Mouse (Mus musculus) thymus, postnatal 10 days (tissue): ENCODE measurements around the gene AL607142.1.

ENCODE experiments used
- DNase-seq, 2 experiments: peaks; one replicate each; pipeline ENCODE4 v3.0.0; 2021; ENCODE audit warnings: low spot score in 2 of 2

Gene AL607142.1

DNA sequence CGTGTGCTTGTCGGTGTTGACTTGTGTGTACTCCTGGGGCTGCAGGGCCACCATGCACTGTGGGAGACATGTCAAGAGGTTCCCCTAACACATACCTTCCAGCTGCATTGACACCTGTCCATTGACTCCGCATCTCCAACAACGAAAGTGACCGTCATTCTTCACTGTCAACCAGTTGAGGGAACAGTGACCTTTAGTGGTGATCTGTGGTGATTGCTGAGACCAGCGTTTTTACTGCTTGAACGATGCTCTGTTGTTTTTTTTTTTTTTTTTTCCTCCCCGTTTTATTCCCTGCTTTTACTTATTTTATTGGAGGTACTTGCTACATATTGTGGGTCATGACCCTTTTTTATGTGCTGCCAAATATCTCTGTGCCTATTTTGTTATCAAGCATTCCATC lies 7.3 kb upstream of the AL607142.1 start:
- DNase-seq = no peak

DNA sequence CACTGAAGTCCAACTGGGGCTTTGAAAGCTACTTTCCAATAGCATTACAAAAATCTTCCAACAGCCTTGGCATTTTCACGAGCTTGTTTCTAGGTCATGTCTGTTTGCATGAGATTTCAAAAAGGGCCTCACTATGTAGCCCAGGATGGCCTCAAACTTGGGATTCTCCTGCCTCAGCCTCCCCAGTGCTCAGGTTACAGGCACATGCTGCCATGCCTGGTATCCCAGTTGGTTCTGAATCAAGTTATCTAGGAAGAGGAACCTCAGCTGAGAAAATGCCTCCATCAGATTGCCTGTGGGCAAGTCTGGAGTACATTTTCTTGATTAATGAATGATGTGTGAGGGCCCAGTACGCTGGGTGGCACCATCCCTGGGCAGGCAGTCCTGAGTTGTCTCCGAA lies 6.6 kb upstream of the AL607142.1 start:
- DNase-seq = no peak

DNA sequence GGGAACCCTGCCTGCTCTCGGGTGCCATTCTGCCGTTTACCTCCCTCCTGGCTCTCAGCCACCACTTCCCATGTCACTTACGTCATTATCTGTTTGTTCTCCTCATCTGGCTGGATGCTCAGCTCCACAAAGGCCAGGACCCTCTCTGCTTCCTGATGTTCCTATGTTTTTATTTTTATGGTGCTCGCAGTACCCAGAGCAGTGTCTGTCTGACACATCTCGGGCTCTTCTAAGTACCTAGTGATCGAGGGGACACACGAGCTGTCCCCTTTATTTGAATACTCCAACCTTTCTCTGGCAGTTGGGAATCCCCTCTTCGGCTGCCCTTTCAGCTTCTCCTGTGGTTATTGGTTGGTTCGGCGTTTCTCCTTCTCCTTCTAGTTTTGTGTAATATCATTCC lies 6.0 kb upstream of the AL607142.1 start:
- no peak for DNase-seq

DNA sequence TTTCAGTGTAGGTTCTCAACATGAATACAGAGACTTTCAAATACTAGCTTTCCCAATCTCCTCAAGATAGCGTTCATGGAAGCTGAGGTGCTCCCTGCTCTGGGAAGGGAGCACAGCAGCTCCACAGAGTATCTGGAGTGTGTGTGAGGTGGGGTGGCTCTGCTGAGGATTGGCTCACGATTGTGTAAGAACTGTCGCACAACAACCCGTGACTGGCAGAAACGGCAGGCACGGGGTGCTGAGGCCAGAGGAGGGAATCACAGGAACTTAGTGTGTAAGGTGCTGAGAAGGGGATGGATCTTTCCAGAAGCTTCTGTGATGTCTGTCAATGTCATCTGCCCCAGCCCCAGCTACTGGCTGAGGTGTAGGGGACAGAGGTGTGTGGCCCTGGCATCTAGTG lies 3.1 kb upstream of the AL607142.1 start:
- DNase-seq = no peak

DNA sequence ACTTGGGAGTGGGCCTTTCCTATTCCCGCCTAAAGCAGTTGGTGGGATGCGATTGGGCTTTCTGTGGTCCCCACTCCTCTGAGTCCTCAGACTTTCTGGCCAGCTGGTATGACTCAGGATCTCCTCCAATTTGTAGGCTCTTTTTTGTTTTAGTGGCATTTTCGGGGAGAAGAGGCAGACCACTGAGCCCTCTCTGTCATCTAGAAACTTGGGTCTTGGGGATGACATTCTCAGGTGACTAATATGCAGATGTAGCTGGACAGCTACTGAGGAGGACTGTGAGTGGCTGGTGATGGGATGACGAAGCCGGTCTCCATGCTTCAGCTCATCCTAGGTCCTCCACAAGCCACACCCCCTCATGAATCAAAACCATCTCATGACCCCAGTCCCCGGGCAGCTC lies 2.6 kb upstream of the AL607142.1 start:
- no peak for DNase-seq

DNA sequence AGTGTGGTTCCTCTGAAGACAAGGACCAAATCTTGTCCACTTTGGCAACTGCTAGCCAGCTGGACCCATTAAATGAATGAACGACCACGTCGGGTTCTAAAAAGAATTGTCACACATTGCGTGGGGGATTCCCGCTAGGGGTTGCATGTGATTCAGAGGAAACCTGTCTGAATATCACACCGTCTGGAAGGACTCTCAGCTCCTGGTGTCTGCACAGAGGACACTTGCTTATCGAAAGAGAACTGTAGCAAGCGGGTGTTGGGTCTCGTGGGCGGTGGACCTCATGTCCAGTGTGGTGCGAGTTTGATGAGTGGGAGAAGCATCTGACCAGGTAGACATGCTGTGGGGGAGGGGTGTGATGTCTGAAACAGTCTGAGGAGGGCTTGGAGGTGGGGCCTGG lies 2.0 kb upstream of the AL607142.1 start:
- no peak for DNase-seq

DNA sequence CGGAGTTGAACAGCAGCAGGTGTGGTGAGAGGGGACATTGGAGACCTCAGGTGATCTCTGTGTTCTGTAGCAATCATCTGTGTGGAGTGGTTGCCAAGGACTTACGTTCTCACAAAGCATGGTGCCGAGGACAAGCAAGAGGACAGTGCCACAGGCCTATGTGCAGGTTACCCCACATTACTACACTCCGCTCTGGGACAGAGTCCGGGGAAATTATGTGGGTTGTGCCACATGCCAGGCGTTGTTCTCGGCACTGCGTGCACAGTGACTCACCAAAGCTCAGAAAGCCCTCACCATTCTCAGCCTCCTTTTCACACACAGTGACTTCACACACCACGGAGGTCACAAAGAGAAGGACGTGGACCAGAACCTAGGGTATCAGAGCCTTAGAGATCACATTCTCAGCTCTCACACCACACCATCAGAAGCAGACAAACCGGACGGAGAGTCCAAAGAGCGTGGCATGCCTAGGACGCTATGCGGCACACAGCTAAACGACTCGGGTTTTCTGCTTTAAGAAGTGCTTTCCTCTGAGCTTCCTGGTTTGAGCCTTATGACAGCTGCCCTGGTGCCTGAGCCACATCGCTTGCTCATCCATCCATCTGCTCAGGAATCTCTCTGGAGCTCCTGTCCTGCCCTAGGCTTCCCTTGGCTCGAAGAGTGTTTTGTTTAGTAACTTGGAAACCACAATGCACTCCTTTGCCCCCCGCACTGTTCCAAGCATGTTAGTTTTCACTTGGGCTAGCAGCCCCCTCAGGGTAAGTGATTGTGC lies 1.3 kb upstream of the AL607142.1 start:
- DNase-seq = no peak

DNA sequence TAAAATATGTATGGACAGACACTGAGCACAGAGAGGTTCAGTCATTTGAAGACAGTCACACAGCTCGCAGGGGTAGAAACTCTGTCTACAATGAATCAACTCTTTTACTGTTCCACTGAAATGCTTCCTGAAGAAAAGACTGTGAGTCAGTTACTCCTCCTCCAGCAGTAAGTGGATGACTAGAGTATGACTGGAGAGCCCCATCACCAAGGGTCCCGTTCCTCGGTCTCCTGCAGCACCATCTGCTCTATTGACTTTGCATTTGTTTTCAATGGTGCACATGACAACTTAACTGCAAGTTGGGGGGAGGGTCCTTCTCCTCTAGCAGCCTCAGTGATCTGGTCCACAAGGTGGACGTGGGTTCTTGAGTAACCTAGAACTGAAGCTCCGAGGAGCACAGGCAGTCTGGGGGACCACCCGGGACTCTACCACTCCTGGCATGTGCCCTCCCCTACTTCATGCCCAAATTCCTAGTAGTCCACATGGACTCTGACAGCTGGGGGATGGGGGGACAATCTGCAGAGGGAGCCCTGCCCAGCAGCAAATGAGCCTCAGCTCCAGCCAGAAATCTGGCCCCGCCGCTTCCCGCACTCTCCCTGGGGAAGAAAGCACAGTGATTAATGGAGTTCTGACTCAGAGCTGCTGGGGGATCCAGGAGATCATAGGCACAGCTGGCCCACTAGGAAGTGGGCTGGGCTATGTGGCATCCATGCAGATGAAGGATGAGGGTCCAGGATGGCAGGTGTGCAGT lies 2.2 kb downstream of the AL607142.1 start:
- DNase-seq = no peak

DNA sequence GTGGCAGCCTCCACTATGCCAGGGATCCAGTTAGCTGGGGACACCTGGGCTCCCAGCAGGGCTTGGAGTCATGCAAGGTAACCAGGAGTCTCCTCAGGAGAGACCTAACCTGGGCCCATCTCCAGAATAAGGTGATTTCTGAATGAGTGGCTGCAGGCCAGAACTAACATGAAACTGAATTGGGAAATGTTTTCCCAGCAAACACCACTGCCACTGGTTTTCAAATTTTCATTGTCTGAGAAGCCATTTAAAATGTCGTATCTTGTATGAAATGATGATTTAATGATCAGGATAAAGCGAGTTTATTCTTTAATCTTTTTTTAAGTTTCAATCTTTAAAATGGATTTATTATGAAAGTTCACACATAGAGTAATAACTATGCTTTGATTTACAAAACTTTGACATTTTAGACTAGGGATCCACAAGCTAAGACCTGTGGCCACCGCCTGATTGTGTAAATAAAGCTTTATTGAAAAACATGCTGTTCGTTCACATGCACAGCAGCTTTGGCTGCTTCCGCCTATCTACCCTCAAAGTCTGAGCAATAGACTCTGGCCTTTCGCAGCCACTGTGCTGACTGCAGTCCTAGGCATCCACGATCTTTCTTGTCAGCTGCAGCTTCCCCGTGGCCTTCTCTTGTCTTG lies 2.9 kb downstream of the AL607142.1 start:
- no peak for DNase-seq

DNA sequence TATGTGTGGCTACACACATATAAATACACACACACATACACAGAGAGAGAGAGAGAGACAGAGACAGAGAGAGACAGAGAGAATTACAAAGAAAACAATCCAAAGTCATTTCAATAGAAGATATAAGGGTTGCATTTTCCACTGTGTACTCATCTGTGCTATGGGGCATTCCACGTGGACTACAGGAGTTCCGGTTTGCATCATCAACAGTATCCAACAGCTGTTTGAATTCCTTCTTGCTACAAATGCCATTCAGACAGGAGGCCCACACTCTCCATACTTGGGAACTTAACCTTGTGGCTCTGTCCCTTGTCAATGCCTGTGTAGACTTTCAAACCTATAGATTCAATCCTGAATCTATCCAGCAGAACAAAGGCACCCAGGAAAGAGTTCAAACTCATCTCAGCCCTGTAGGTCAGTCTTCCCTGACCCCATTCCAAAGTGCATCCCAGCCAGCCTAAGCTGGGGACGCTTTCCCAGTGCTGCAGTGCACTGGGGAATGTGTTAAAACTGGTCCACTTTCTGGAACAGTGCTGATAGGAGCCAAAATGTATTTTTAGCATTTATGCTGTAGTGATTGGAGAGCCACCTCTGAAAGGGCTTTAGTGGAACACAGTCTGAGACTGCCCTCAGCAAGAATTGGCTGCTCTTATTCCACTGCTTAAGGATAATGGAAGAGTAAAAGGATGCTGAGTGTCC lies 4.2 kb downstream of the AL607142.1 start:
- DNase-seq = no peak

DNA sequence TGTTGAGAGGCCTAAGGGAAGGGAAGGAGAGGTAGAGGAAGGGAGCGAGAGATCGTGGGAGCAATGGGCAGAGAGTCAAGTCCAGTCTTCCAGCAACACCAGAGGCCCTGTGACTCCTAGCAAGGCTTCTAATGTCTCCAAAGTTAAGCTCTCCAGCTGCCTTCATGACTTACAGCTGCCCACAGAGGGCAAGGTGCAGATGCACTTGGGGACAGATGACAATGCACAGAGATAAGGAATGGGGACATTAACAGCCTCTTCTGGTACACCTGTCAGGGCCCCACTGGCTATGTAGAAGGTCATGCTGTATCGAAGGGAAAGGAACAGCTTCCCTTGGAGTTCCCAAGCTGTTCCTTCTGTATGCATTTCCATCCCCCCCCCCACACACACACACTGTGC lies 4.8 kb downstream of the AL607142.1 start:
- no peak for DNase-seq

DNA sequence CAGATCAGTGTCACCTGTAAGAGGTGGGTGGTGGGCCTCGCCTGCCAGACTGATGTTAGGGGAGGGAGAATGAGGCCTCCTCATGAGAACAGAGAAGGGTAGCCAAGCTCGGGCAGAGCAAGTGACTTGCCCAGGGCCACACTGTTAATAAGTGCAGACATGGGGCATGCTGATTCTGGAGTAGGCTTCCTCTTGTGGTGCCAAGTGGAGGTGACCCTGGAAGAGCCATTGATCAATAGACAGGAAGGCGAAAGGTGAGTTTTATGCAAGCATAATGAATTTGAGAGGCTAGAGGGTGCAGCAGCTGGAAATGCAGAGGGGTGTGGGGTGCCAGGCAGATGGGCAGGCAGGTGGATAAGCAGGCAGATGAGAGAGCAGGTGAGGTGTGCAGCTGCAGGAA lies 6.6 kb downstream of the AL607142.1 start:
- no peak for DNase-seq

DNA sequence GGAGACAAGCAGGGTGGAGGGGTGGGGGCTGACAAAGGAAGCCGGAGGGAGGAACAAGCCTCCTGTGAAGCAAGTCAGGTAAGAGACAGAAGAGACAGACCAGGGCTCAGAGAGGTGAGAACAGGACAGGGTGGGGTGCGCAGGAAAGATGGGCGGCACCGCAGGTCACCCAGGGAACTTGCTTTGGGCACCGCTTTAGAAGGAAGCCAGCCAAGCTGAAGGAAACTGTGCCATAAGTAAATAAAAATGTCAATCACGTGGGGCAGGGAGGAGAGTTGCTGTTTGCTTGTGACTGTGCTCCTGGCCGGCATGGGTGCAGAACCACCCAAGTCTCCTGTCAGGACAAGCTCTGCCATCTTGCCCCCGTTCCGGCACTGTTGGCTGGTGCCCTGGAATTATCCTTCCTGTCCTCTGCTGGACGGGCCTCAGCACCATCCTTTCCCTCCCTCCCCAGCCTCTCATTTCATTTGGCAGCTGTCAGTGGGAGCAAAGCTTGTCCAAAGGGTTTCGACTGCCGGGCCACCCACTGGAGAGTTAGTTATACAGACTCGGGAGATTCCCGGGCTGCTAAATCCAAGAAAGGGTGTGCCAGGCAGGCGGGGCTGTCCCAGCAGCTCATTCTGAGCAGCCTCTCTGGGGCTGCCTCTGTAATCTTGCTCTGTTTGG lies 7.2 kb downstream of the AL607142.1 start:
- DNase-seq = no peak

DNA sequence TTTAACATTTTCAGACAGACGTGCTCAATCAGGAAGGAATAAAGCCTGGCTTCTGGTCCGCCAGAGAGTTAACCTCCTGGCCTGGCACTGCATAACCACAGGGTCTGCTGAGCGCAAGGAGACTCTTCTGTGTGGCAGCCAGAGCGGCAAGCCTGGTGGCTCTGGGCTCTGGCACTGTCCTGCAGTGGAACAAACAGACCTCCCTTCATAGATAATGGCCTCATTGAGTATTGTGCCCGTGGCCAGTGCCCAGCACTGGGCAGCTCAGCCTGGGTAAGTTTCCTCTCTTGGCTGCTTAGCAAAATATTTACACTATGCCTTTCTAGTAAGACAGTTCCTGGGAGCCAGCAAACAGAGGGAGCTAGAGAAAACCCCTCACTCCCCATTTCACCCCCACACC lies 9.3 kb downstream of the AL607142.1 start:
- no peak for DNase-seq

DNA sequence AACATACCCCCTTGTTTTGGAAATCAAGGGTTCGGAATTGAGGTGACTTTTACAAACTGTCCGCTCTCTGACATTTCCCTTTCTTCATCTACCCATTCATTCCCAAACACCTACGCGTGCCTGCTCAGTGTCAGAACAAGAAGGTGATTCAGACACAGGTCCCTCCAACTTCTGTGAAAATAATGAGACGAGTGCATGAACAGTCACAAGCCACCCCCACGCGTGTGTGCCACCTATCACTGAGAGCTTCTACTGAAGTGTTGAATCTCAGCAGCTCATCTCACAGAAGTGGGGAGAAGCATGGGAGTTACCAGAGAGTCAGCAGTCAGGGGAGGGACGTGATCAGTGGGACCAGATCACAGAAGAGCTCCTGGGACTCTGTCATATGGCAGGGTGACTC lies 12.5 kb downstream of the AL607142.1 start:
- no peak for DNase-seq

DNA sequence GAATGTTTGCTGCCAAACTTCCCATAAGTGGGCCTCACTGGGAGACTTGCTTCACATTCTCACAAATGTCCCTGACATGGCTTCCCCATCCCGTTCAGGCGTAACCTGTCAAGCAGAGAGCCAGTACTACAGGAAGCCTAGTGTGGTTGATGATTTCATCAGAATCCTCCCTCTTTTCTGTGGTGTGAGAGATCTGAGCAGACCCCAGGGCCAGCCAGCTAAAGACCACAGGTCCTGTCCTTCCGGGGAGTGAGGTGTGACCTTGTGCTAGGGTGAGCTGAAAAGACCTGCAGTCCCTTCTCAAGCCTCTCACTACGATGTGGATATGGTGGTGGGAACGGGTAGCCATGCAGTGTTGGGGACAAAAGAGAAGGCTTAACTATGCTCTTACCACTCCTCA lies 17.7 kb downstream of the AL607142.1 start:
- no peak for DNase-seq

DNA sequence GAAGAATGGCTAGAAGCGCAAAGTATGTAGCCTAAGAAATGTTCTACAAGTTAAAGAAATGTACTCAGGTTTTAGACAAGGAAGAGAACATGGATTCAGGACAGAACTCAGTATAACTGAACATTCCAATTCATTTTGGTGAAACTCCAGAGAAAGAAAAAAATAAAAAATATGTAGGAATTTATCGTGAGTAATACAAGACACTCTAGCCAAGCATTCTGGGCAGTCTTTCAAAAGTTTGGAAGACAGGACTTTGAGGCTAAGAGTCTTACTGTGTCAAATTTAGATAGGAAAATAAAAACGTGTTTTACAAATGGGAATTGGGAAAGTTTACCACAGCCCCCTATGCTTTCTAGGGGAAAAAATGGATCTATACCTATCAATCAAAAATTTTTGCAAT lies 18.9 kb downstream of the AL607142.1 start:
- DNase-seq = no peak

DNA sequence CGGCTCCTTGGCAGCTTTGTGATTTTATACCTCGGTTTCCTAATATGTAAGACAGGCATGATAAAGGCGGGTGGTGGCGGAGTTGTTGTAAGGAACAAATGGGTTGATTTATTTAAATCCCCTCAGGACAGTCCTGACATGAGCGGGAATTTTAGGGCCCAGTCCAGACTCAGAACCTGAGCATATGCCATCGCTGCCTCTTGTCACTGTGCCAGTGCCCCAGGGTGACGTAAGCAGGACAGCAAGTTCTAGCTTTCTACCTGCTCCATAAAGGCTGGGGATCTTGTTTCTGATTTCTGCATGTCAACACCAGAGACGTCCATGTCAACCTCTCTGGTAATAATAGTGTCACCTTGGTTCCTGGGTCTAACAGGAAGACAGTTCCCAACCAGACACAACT lies 24.7 kb downstream of the AL607142.1 start:
- no peak for DNase-seq

DNA sequence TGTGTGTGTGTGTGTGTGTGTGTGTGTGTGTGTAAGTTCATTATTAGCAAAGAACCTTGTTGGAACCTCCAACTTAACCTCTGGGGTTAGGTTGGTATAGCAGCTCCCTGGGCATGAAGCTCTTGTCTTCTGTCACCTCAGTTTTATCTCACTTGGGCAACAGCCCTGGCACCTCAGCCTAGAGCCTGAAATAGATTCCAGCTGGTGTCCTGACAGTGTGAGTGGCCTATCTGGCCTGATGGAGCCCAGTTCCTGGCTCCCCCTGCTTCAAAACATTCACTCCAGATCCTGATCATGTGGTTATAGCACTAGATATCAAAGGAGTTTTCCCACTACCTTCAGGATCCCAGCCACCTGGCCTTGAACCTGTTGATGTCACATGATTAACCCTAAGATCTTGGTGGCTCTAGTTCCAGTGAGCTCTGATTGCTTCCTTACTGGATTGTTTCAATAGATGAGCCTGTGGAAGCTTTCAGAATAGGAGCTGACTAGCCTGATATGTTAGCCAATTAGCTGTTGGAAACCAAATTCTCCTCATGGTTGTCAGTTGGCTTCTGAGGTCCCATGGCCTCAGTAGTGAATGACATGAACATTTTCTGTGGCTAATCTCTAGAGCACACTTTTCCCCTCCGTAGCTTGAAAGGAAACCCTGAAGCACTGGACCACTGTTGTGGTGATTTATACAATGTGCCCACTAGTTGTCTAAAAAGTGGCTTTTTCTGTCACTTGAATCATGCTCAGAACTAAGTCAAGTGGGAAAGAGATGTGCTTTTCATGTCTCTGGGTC lies 27.4 kb downstream of the AL607142.1 start:
- DNase-seq = no peak

DNA sequence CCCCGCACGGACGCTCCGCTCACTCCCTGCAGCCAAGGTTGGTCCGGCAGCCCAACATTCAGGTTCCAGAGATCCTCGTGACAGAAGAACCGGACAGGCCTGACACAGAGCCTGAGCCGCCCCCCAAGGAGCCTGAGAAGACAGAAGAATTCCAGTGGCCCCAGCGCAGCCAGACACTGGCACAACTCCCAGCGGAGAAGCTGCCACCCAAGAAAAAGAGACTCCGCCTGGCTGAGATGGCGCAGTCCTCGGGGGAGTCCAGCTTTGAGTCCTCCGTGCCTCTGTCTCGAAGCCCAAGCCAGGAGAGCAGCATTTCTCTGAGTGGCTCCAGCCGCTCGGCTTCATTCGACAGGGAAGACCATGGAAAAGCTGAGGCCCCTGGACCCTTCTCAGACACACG lies 32.1 kb downstream of the AL607142.1 start:
- DNase-seq = no peak

DNA sequence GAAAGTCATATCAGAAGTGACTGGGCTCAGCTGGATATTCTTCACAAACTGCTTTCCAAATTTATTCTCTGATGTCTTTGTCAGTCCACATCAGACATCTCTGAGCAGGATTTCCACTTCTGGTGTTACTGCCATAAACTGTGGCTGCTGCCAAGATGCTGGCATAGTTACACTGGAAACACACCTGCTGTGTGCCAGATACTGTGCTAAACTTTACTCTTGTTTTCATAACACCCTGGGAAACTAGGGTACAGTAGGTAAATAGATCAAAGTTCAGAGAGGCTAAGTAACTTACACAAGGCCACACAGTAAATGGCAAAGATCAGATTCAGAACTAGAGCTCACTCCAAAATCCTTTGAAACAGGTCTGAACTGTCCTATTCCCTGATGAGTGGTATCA lies 36.4 kb downstream of the AL607142.1 start:
- no peak for DNase-seq
